Mouse (Mus musculus): ENCODE measurements at regions not wholly inside any gene's neighbourhood (a gene's known extent, or its start where the extent isn't known, plus 50 kb on each side); places are given as distances from the start of the nearest gene placed in this dataset.

GRCm38 (mm10) chr12:8401376-8401775 is 88.1 kb downstream of the Hs1bp3 start:
- TF ChIP-seq CTCF (IDR thresholded peaks at IDR 0.05; ENCODE audit: control insufficient read depth, insufficient read depth, low read length) (no peak), POLR2A (IDR thresholded peaks at IDR 0.05; ENCODE audit: borderline replicate concordance, control insufficient read depth, low read depth, low read length) (no peak)

Data from bone marrow, adult 2 months (tissue).